Mouse (Mus musculus) heart, postnatal 4 days (tissue): ENCODE measurements around the gene Tspan2. TPM values are rescaled to one million over a fixed set of nuclear protein-coding genes. Genes with fewer than 3 reads are reported as not detected.

Experiments used
- DNase-seq: peaks from one replicate; pipeline ENCODE4 v3.0.0; 2021
- total RNA-seq, 2 experiments: library from RNA; stranded (reverse); gene quantifications; 2 replicates each; pipeline ENCODE4 v1.2.3; 2021

The Tspan2 gene
- total RNA-seq, 2 experiments from 2014 or later: 49.5 to 50.6 TPM

- no peak for DNase-seq
Measured at GRCm38 (mm10) chr3:102782618-102783017, 48.3 kb downstream of the Tspan2 start, which contains the start of gene Tshb. TSS of gene Tshb (minus strand) at chr3:102782718.

- no peak for DNase-seq
Measured at GRCm38 (mm10) chr3:102787369-102787768, 53.0 kb downstream of the Tspan2 start.

- DNase-seq: peak; percentile 88
Measured at GRCm38 (mm10) chr3:102803937-102804336, 69.6 kb downstream of the Tspan2 start.

GRCm38 (mm10) chr3:102842386-102842785 is 108.1 kb downstream of the Tspan2 start:
- no peak for DNase-seq

GRCm38 (mm10) chr3:102848661-102849060 is 114.3 kb downstream of the Tspan2 start:
- no peak for DNase-seq

Other genes with a start within 250 kb of the Tspan2 start
- gene Tshb, start 48.2 kb downstream of the Tspan2 start, total RNA-seq: not detected
- not detected for gene Sycp1, start 201.6 kb downstream of the Tspan2 start, total RNA-seq
- gene Nr1h5, start 229.6 kb downstream of the Tspan2 start, total RNA-seq: not detected